Mouse (Mus musculus) forebrain, embryonic 16.5 days (tissue): ENCODE results near the gene Agl. TPM values are rescaled to one million over a fixed set of nuclear protein-coding genes. Genes with fewer than 3 reads are reported as not detected.
"Not testable (repeated sequence)": the region's sequence is repeated elsewhere in the genome, so short reads cannot be mapped to it uniquely, and the experiment has no call there.

Experiments used
- ATAC-seq: fragments of 200-750 bp; cut with Nextera tagmentation; 2 replicates; pipeline ENCODE4 v1.8.0; 2017; ENCODE audit warnings: mild to moderate bottlenecking, moderate library complexity
- H3K27ac ChIP-seq: fragments of 300-500 bp; sonication (generic); 2 replicates; pipeline ENCODE4 v1.5.1; 2014; ENCODE audit warnings: low read length, control low read depth
- H3K27me3 ChIP-seq: fragments of 300-500 bp; sonication (generic); replicated peaks from 2 replicates; pipeline ENCODE4 v1.6.1; 2014; ENCODE audit warnings: low read length; ENCODE audit not compliant: control insufficient read depth, insufficient read depth
- H3K36me3 ChIP-seq: fragments of 300-500 bp; sonication (generic); 2 replicates; pipeline ENCODE4 v1.6.1; 2014; ENCODE audit not compliant: control insufficient read depth, insufficient read depth
- H3K4me1 ChIP-seq: fragments of 300-500 bp; sonication (generic); replicated peaks from 2 replicates; pipeline ENCODE4 v1.6.1; 2014; ENCODE audit warnings: low read length; ENCODE audit not compliant: control insufficient read depth, insufficient read depth
- H3K4me2 ChIP-seq: fragments of 300-500 bp; sonication (generic); 2 replicates; pipeline ENCODE4 v1.6.1; 2014; ENCODE audit warnings: mild to moderate bottlenecking, low read length, control low read depth
- H3K4me3 ChIP-seq: fragments of 300-500 bp; sonication (generic); replicated peaks from 2 replicates; pipeline ENCODE4 v1.5.1; 2014; ENCODE audit warnings: mild to moderate bottlenecking, low read length, control low read depth
- H3K9ac ChIP-seq: fragments of 300-500 bp; sonication (generic); replicated peaks from 2 replicates; pipeline ENCODE4 v1.6.1; 2014; ENCODE audit warnings: low read depth, low read length, control low read depth
- H3K9me3 ChIP-seq: fragments of 300-500 bp; sonication (generic); 2 replicates; pipeline ENCODE4 v1.6.1; 2016; ENCODE audit warnings: low read length; ENCODE audit not compliant: control insufficient read depth
- WGBS: fragments of 180-500 bp; shearing (Covaris S2); extraction: QIAGEN DNeasy Blood & Tissue Kit; methylation state at CpG from one replicate; pipeline ENCODE4 v1.1.7; 2014; 5-methylcytosine and 5-hydroxymethylcytosine counted together
- polyA plus RNA-seq: library from polyadenylated mRNA; unstranded; fragments of >200 nt; fragmentation: Nextera tagmentation; extraction: Ambion mirVana; gene quantifications from 2 replicates; pipeline ENCODE4 v1.2.1, GENCODE M21; 2015

Gene Agl
- polyA plus RNA-seq, 1 experiment from 2014 or later, result 15.0 TPM

DNA sequence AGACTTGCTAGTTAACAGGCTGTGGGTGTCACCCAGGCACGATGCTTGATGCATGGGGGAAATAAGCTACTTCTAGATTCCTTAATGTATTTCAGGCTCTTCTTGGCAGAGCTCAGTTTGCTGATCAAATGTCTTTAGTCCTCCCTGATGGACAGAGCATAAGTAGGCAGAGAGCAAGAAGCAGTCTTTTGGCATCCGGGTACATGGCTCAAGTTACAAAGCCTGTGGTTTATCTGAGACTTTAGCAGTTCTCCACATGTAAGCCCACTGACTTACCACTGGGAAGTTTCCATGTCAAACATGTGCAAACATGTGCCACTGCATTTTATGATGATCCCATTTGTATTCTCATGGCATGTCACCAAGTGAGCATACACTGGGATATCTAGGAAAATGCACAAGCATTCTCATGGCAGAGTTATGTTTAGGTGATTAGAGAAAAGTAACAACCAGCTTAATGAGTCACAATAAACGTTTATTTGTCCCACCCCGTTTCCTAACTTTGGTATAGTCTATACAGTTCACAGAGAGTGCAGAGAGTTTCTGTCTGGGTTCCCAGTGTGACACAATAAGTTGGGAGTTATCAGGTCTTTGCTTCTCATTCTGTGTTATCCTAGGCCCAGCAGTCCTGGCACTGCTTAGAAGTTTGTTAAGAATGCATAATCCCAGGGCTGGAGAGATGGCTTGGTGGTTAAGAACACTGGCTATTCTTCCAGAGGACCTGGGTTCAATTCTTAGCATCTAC is 18.7 kb upstream of the Agl start:
- no peaks in the 10 kb centered on the region for H3K9me3 ChIP-seq
- H3K4me2 ChIP-seq, result no peak overlapping the region
- H3K27me3 ChIP-seq, result no peaks in the 10 kb centered on the region
- no peaks in the 10 kb centered on the region for H3K36me3 ChIP-seq
- no peak for ATAC-seq
- no peak overlapping the region for H3K4me3 ChIP-seq
- no peaks in the 10 kb centered on the region for H3K4me1 ChIP-seq
- H3K27ac ChIP-seq, result no peak overlapping the region
- 92% methylated on average over 4 of the region's 4 CpGs for WGBS
- no peak overlapping the region for H3K9ac ChIP-seq

- no peaks in the 10 kb centered on the region for H3K9me3 ChIP-seq
- no peaks in the 10 kb centered on the region for H3K36me3 ChIP-seq
- H3K4me3 ChIP-seq, result no peak overlapping the region
- H3K4me1 ChIP-seq, result no peaks in the 10 kb centered on the region
- no peak overlapping the region for H3K27ac ChIP-seq
- H3K9ac ChIP-seq, result no peak overlapping the region
- ATAC-seq, result no peak
- WGBS, result 92% methylated on average over 6 of the region's 7 CpGs
- H3K27me3 ChIP-seq, result no peaks in the 10 kb centered on the region
- no peak overlapping the region for H3K4me2 ChIP-seq
Measured at GRCm38 (mm10) chr3:116817231-116817630, 9.3 kb upstream of the Agl start.

- no peak for ATAC-seq
- no peak overlapping the region for H3K4me3 ChIP-seq
- H3K4me2 ChIP-seq, result no peak overlapping the region
- H3K9me3 ChIP-seq, result no peaks in the 10 kb centered on the region
- no peaks in the 10 kb centered on the region for H3K4me1 ChIP-seq
- no peaks in the 10 kb centered on the region for H3K27me3 ChIP-seq
- no peak overlapping the region for H3K9ac ChIP-seq
- H3K27ac ChIP-seq, result no peak overlapping the region
- H3K36me3 ChIP-seq, result no peaks in the 10 kb centered on the region
- WGBS, result 87% methylated on average over 3 of the region's 3 CpGs
Measured at GRCm38 (mm10) chr3:116816674-116817215, 8.8 kb upstream of the Agl start.

DNA sequence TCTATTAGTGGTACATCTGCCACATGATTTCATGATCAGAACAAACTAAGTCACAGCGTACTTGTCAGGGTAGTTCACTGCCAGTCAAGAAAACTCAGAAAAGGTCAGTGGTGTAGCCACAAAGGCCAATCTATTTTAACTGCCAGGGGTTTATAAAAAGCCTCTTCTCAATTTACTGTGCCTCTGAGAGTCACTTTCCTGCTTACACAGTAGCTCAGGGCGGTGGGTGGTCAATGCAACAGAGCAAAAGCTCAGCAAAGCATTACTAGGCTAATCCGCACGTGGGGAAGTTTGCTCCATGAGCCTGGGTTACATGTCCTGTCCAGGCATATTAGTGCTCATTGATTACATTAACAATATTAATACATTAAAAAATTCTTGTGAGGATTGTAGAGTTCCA is 8.0 kb upstream of the Agl start:
- Histone ChIP-seq H3K27ac (no peak overlapping the region), H3K4me3 (no peak overlapping the region), H3K4me2 (no peak overlapping the region), H3K9me3 (no peaks in the 10 kb centered on the region), H3K4me1 (no peaks in the 10 kb centered on the region), H3K27me3 (no peaks in the 10 kb centered on the region), H3K36me3 (no peaks in the 10 kb centered on the region), H3K9ac (no peak overlapping the region)
- WGBS, result 70% methylated on average over 4 of the region's 4 CpGs
- no peak for ATAC-seq

- H3K36me3 ChIP-seq, result no peaks in the 10 kb centered on the region
- H3K4me3 ChIP-seq, result no peak overlapping the region
- H3K27me3 ChIP-seq, result no peaks in the 10 kb centered on the region
- H3K4me1 ChIP-seq, result no peaks in the 10 kb centered on the region
- H3K27ac ChIP-seq, result no peak overlapping the region
- no peak for ATAC-seq
- H3K4me2 ChIP-seq, result no peak overlapping the region
- no peaks in the 10 kb centered on the region for H3K9me3 ChIP-seq
- WGBS, result 66% methylated on average over 6 of the region's 6 CpGs
- no peak overlapping the region for H3K9ac ChIP-seq
Measured at GRCm38 (mm10) chr3:116815305-116815797, 7.4 kb upstream of the Agl start.

- H3K4me2 ChIP-seq, result no peak overlapping the region
- peaks cover 4% of the 10 kb centered on the region for H3K4me1 ChIP-seq
- WGBS, result 96% methylated on average over 2 of the region's 2 CpGs
- no peaks in the 10 kb centered on the region for H3K9me3 ChIP-seq
- no peaks in the 10 kb centered on the region for H3K36me3 ChIP-seq
- H3K27ac ChIP-seq, result no peak overlapping the region
- no peak overlapping the region for H3K4me3 ChIP-seq
- no peaks in the 10 kb centered on the region for H3K27me3 ChIP-seq
- no peak overlapping the region for H3K9ac ChIP-seq
- ATAC-seq, result no peak
Measured at GRCm38 (mm10) chr3:116812946-116813345, 5.0 kb upstream of the Agl start.

- not testable (repeated sequence) for H3K36me3 ChIP-seq, ATAC-seq, H3K27ac ChIP-seq, H3K4me3 ChIP-seq, H3K4me2 ChIP-seq, H3K9me3 ChIP-seq, H3K4me1 ChIP-seq, H3K27me3 ChIP-seq, H3K9ac ChIP-seq
- WGBS, result 87% methylated on average over 6 of the region's 6 CpGs
Measured at GRCm38 (mm10) chr3:116810351-116810750, 2.4 kb upstream of the Agl start.

DNA sequence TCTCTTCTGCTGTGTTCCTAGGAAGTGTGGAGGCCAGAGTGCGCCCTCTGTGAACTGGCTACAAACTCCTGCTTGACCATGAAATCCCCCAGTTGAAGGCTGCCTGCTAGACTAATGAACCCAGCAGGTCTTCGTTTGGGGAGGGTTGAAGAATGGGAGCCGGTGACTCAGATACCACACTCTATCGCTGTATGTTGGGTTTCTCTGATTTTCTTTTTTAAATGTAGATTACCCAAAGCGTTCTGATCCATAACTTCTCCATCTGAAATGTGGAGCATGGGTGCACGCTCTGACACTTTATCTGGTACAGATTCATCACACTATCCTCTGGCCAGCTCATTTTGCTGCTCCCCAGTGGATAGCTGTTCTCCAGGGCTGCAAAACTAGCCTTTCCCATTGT is 1.3 kb upstream of the Agl start:
- WGBS, result 92% methylated on average over 6 of the region's 6 CpGs
- no peaks in the 10 kb centered on the region for H3K9me3 ChIP-seq
- H3K27me3 ChIP-seq, result no peaks in the 10 kb centered on the region
- H3K4me3 ChIP-seq, result no peak overlapping the region
- no peak overlapping the region for H3K4me2 ChIP-seq
- no peak overlapping the region for H3K27ac ChIP-seq
- no peak overlapping the region for H3K9ac ChIP-seq
- H3K36me3 ChIP-seq, result peaks cover 2% of the 10 kb centered on the region; the same call in 1 of the 2 replicates
- peaks cover 12% of the 10 kb centered on the region for H3K4me1 ChIP-seq
- no peak for ATAC-seq

- WGBS, result 59% methylated on average over 10 of the region's 10 CpGs
- H3K4me2 ChIP-seq, result peak overlapping the region; percentile 63
- no peaks in the 10 kb centered on the region for H3K9me3 ChIP-seq
- peaks cover 12% of the 10 kb centered on the region for H3K4me1 ChIP-seq
- peak; percentile 37 for ATAC-seq
- H3K9ac ChIP-seq, result peak overlapping the region; percentile 83
- peaks cover 2% of the 10 kb centered on the region; the same call in 1 of the 2 replicates for H3K36me3 ChIP-seq
- peak overlapping the region; percentile 92 for H3K4me3 ChIP-seq
- H3K27ac ChIP-seq, result peak overlapping the region; percentile 83
- H3K27me3 ChIP-seq, result no peaks in the 10 kb centered on the region
Measured at GRCm38 (mm10) chr3:116808507-116809217, 696 bp upstream of the Agl start.
